ENCODE assay signal across 28 mouse cellular contexts in the genomic region with DNA sequence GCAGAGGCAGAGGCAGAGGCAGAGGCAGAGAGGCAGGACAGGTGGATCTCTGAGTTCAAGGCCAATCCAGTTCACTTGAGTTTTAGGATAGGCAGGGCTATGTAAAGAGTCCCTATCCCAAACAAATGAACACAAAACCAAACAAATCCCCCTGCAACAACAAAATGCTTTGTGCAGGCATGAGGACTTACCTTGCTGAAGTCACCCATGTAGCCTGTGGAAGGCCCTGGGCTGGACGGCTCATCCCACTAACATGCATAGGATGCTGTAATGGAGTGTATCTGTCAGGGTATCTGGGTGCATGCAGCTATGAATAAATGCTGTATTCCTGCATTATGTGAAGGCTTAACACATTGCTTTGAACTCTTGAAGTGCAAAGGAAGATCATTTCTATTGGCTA.
"Had no signal": no experiment of that assay in that cellular context is flagged by ENCODE, and none has a peak within 500 bp of the region (broad histone marks: within the 10 kb centered on the region; RNA-seq: fewer than 3 reads in every experiment).

No protein-coding gene starts in this region.

- H3K4me2 ChIP-seq: embryonic facial prominence, embryonic 12.5 days; embryonic facial prominence, embryonic 13.5 days; embryonic facial prominence, embryonic 15.5 days; forebrain, embryonic 12.5 days; forebrain, embryonic 13.5 days; forebrain, embryonic 15.5 days had no signal

- H3K9ac ChIP-seq: embryonic facial prominence, embryonic 12.5 days; embryonic facial prominence, embryonic 13.5 days; embryonic facial prominence, embryonic 15.5 days; forebrain, embryonic 12.5 days; forebrain, embryonic 13.5 days; forebrain, embryonic 15.5 days; forebrain, postnatal 0 days had no signal

- H3K4me3 ChIP-seq: embryonic facial prominence, embryonic 10.5 days; embryonic facial prominence, embryonic 12.5 days; embryonic facial prominence, embryonic 13.5 days; embryonic facial prominence, embryonic 15.5 days; erythroblast, embryonic 14.5 days; forebrain, embryonic 10.5 days; forebrain, embryonic 12.5 days; forebrain, embryonic 13.5 days; forebrain, embryonic 15.5 days; gastrocnemius, adult 2 months; heart, adult 2 months had no signal

- ATAC-seq: forebrain, embryonic 13.5 days; forebrain, embryonic 14.5 days; forebrain, embryonic 15.5 days; forebrain, embryonic 16.5 days; forebrain, postnatal 0 days had no signal

- H3K27ac ChIP-seq: embryonic facial prominence, embryonic 10.5 days; embryonic facial prominence, embryonic 12.5 days; embryonic facial prominence, embryonic 13.5 days; embryonic facial prominence, embryonic 15.5 days; forebrain, embryonic 10.5 days; forebrain, embryonic 12.5 days; forebrain, embryonic 13.5 days; forebrain, embryonic 15.5 days; gastrocnemius, adult 2 months; heart, adult 2 months had no signal

- DNase-seq: cerebellum, adult 2 months; cerebellum, adult 8-10 months; cerebellum, adult 9-10 months; cerebellum, adult 9-11 months; cerebellum, postnatal 10 days; cerebellum, postnatal 14 days; cerebellum, postnatal 25 days; cerebellum, postnatal 36 days; embryo, embryonic 11 days; forebrain, postnatal 0 days; gastrocnemius, adult 2 months; gastrocnemius, postnatal 10 days; gastrocnemius, postnatal 14 days; gastrocnemius, postnatal 25 days; gastrocnemius, postnatal 36 days; heart, adult 18-20 months; heart, adult 2 months had no signal

- H3K36me3 ChIP-seq: embryonic facial prominence, embryonic 10.5 days; embryonic facial prominence, embryonic 12.5 days; embryonic facial prominence, embryonic 13.5 days; embryonic facial prominence, embryonic 15.5 days; forebrain, embryonic 10.5 days; forebrain, embryonic 12.5 days; forebrain, embryonic 15.5 days had no signal

- H3K9me3 ChIP-seq: embryonic facial prominence, embryonic 10.5 days; embryonic facial prominence, embryonic 12.5 days; embryonic facial prominence, embryonic 13.5 days; embryonic facial prominence, embryonic 15.5 days; forebrain, embryonic 12.5 days; forebrain, embryonic 15.5 days had no signal
